Mouse (Mus musculus) lung, postnatal 0 days (tissue): ENCODE measurements around the gene Spata21. TPM values are rescaled to one million over a fixed set of nuclear protein-coding genes. Genes with fewer than 3 reads are reported as not detected.
A peak's percentile ranks its signal among the peaks of the same experiment; 100 is the strongest.
"Not testable (repeated sequence)": the region's sequence is repeated elsewhere in the genome, so short reads cannot be mapped to it uniquely, and the experiment has no call there.

ENCODE experiments used
- ATAC-seq: fragments of 200-750 bp; cut with Nextera tagmentation; 2 replicates; pipeline ENCODE4 v1.8.0; 2017; ENCODE audit warnings: moderate library complexity
- DNase-seq: peaks from one replicate; pipeline ENCODE4 v3.0.0-alpha.2; 2016; ENCODE audit warnings: low spot score
- H3K27ac ChIP-seq: fragments of 300-500 bp; sonication (generic); 2 replicates; pipeline ENCODE4 v1.5.1; 2014; ENCODE audit warnings: antibody characterized with exemption, mild to moderate bottlenecking, low read length, mixed read lengths
- H3K27me3 ChIP-seq: fragments of 300-500 bp; sonication (generic); replicated peaks from 2 replicates; pipeline ENCODE4 v1.6.1; 2014; ENCODE audit warnings: low read length, mixed read lengths; ENCODE audit not compliant: insufficient read depth
- H3K36me3 ChIP-seq: fragments of 300-500 bp; sonication (generic); 2 replicates; pipeline ENCODE4 v1.6.1; 2014; ENCODE audit warnings: low read length, mixed read lengths; ENCODE audit not compliant: insufficient read depth
- H3K4me1 ChIP-seq: fragments of 300-500 bp; sonication (generic); 2 replicates; pipeline ENCODE4 v1.6.1; 2014; ENCODE audit warnings: antibody characterized with exemption, low read depth, low read length, mixed read lengths; ENCODE audit not compliant: insufficient read depth
- H3K4me2 ChIP-seq: fragments of 300-500 bp; sonication (generic); replicated peaks from 2 replicates; pipeline ENCODE4 v1.6.1; 2014; ENCODE audit warnings: low read depth, mild to moderate bottlenecking, low read length, moderate library complexity, mixed read lengths
- H3K4me3 ChIP-seq: fragments of 300-500 bp; sonication (generic); 2 replicates; pipeline ENCODE4 v1.5.1; 2014; ENCODE audit warnings: low read depth, low read length
- H3K9ac ChIP-seq: fragments of 300-500 bp; sonication (generic); replicated peaks from 2 replicates; pipeline ENCODE4 v1.6.1; 2014; ENCODE audit warnings: low read depth, mild to moderate bottlenecking
- H3K9me3 ChIP-seq: fragments of 300-500 bp; sonication (generic); 2 replicates; pipeline ENCODE4 v1.6.1; 2016; ENCODE audit warnings: low read length, mixed read lengths
- CTCF ChIP-seq: IDR thresholded peaks from 2 replicates; pipeline ENCODE4 v1.5.1; 2016; ENCODE audit warnings: antibody characterized with exemption, mild to moderate bottlenecking
- EP300 ChIP-seq: IDR thresholded peaks from 2 replicates; pipeline ENCODE4 v1.6.1; 2016; ENCODE audit warnings: antibody characterized with exemption, mild to moderate bottlenecking, control low read depth
- WGBS: fragments of 180-500 bp; shearing (Covaris S2); extraction: QIAGEN DNeasy Blood & Tissue Kit; methylation state at CpG from one replicate; pipeline ENCODE4 v1.1.7; 2014; 5-methylcytosine and 5-hydroxymethylcytosine counted together
- polyA plus RNA-seq: library from polyadenylated mRNA; unstranded; fragments of >200 nt; fragmentation: Nextera tagmentation; extraction: Ambion mirVana; gene quantifications from 2 replicates; pipeline ENCODE4 v1.2.1, GENCODE M21; 2015

The Spata21 gene
- polyA plus RNA-seq, 1 experiment from 2014 or later: 0.13 TPM

- Histone ChIP-seq H3K27ac (0 out of 2 replicates have a peak overlapping the region, but pooled peaks have one; percentile 1), H3K4me2 (no peak overlapping the region), H3K4me3 (no peak overlapping the region), H3K27me3 (no peaks in the 10 kb centered on the region), H3K9me3 (no peaks in the 10 kb centered on the region), H3K36me3 (no peaks in the 10 kb centered on the region), H3K4me1 (peaks cover 48% of the 10 kb centered on the region), H3K9ac (no peak overlapping the region)
- TF ChIP-seq CTCF (no peak), EP300 (no peak)
- ATAC-seq (no peak), DNase-seq (no peak)
- 74% methylated on average over 7 of the region's 7 CpGs for WGBS
These were observed 48.0 kb downstream of the Spata21 start for GRCm38 (mm10) chr4:141136126-141136525.

- not testable (repeated sequence) for H3K9ac ChIP-seq, H3K9me3 ChIP-seq, H3K4me3 ChIP-seq, H3K36me3 ChIP-seq, ATAC-seq, H3K27ac ChIP-seq, H3K27me3 ChIP-seq
- TF ChIP-seq CTCF: peak; percentile 42
- WGBS: 29% methylated on average over 2 of the region's 3 CpGs
- Histone ChIP-seq H3K4me1 (peaks cover 32% of the 10 kb centered on the region; the same call in 1 of the 2 replicates), H3K4me2 (peak overlapping the region; percentile 69)
- peak; percentile 57 for DNase-seq
These were observed 49.6 kb downstream of the Spata21 start for GRCm38 (mm10) chr4:141137740-141138139.

- peak; percentile 89 for DNase-seq
- Histone ChIP-seq H3K9me3 (no peaks in the 10 kb centered on the region), H3K4me3 (peak overlapping the region; percentile 86), H3K36me3 (no peaks in the 10 kb centered on the region), H3K4me2 (peak overlapping the region; percentile 69), H3K4me1 (peaks cover 28% of the 10 kb centered on the region; the same call in 1 of the 2 replicates), H3K9ac (peak overlapping the region; percentile 77), H3K27me3 (no peaks in the 10 kb centered on the region), H3K27ac (peak overlapping the region; percentile 94)
- ATAC-seq: peak; percentile 23
- TF ChIP-seq CTCF: 0 out of 2 replicates have a peak, but pooled peaks have one; percentile 10
- TF ChIP-seq EP300: no peak
- 2% methylated on average over 29 of the region's 29 CpGs for WGBS
These were observed 50.4 kb downstream of the Spata21 start for GRCm38 (mm10) chr4:141138425-141139115.

GRCm38 (mm10) chr4:141139116-141139970 lies 51.2 kb downstream of the Spata21 start, which contains the start of gene Szrd1:
Gene Szrd1, minus strand, starts transcription at chr4:141139775.
- H3K4me3 ChIP-seq: peak within 1 kb of the TSS; percentile 86
- ATAC-seq: peak; percentile 95
- no peaks in the 10 kb centered on the region for H3K36me3 ChIP-seq
- peak within 1 kb of the TSS; percentile 77 for H3K9ac ChIP-seq
- H3K27me3 ChIP-seq: no peaks in the 10 kb centered on the region
- WGBS: 1% methylated on average over 50 of the region's 63 CpGs
- peaks cover 23% of the 10 kb centered on the region; the same call in 1 of the 2 replicates for H3K4me1 ChIP-seq
- no peaks in the 10 kb centered on the region for H3K9me3 ChIP-seq
- peak within 1 kb of the TSS; percentile 69 for H3K4me2 ChIP-seq
- TF ChIP-seq CTCF: no peak
- 0 out of 2 replicates have a peak, but pooled peaks have one; percentile 22 for TF ChIP-seq EP300
- peak within 1 kb of the TSS; percentile 94 for H3K27ac ChIP-seq
- peak; percentile 99 for DNase-seq

- not testable (repeated sequence) for H3K9ac ChIP-seq, H3K4me3 ChIP-seq, H3K4me2 ChIP-seq, DNase-seq, H3K36me3 ChIP-seq, ATAC-seq, H3K27ac ChIP-seq, H3K9me3 ChIP-seq, H3K27me3 ChIP-seq
- 85% methylated on average over 9 of the region's 9 CpGs for WGBS
- peaks cover 13% of the 10 kb centered on the region; the same call in 1 of the 2 replicates for H3K4me1 ChIP-seq
These were observed 52.2 kb downstream of the Spata21 start for GRCm38 (mm10) chr4:141140354-141140753.

GRCm38 (mm10) chr4:141140967-141141366 lies 52.8 kb downstream of the Spata21 start:
- H3K4me2 ChIP-seq: no peak overlapping the region
- H3K27me3 ChIP-seq: no peaks in the 10 kb centered on the region
- no peaks in the 10 kb centered on the region for H3K9me3 ChIP-seq
- DNase-seq (no peak), ATAC-seq (no peak)
- 90% methylated on average over 6 of the region's 6 CpGs for WGBS
- H3K27ac ChIP-seq: no peak overlapping the region
- H3K4me1 ChIP-seq: peaks cover 10% of the 10 kb centered on the region; the same call in 1 of the 2 replicates
- H3K9ac ChIP-seq: no peak overlapping the region
- H3K4me3 ChIP-seq: no peak overlapping the region
- TF ChIP-seq EP300: no peak
- no peak for TF ChIP-seq CTCF
- no peaks in the 10 kb centered on the region for H3K36me3 ChIP-seq
